Mouse (Mus musculus) frontal cortex, adult 2 months (tissue): ENCODE results near the gene Akap8. TPM values are rescaled to one million over a fixed set of nuclear protein-coding genes. Genes with fewer than 3 reads are reported as not detected.

Source experiments
- polyA plus RNA-seq: library from polyadenylated mRNA; depleted of rRNA; stranded (reverse); fragments of >200 nt; gene quantifications from 2 replicates; pipeline ENCODE4 v1.2.3, GENCODE M21; 2012; rRNA removed

Akap8 gene
- polyA plus RNA-seq, 1 experiment = 119 TPM

Other genes starting within 250 kb of the Akap8 start
- 7.1 and 9.5 TPM in 2 replicates for gene Notch3, start 154.4 kb downstream of the Akap8 start, polyA plus RNA-seq
- gene Ephx3, start 131.7 kb downstream of the Akap8 start, polyA plus RNA-seq = 0.63 and 1.3 TPM in 2 replicates
- gene Brd4, start 36.5 kb downstream of the Akap8 start, polyA plus RNA-seq = 49.9 and 54.6 TPM in 2 replicates
- gene Akap8l, start 29.4 kb upstream of the Akap8 start, polyA plus RNA-seq = 347 and 400 TPM in 2 replicates
- gene Wiz, start 68.2 kb upstream of the Akap8 start, polyA plus RNA-seq = 38.6 and 41.4 TPM in 2 replicates
- 2.8 and 5.4 TPM in 2 replicates for gene Rasal3, start 82.3 kb upstream of the Akap8 start, polyA plus RNA-seq
- gene Pglyrp2, start 102.9 kb upstream of the Akap8 start, polyA plus RNA-seq = not detected in 2 replicates
- not detected in 2 replicates for gene Cyp4f39, start 131.5 kb upstream of the Akap8 start, polyA plus RNA-seq
- gene Cyp4f17, start 184.8 kb upstream of the Akap8 start, polyA plus RNA-seq = 6.4 and 6.6 TPM in 2 replicates
- 13.0 and 13.4 TPM in 2 replicates for gene Cyp4f16, start 215.3 kb upstream of the Akap8 start, polyA plus RNA-seq